Mouse (Mus musculus) liver, adult 2 months (tissue): Measurements from ENCODE around the gene Tmco4. TPM values are rescaled to one million over a fixed set of nuclear protein-coding genes. Genes with fewer than 3 reads are reported as not detected.

ENCODE experiments used
- DNase-seq: peaks from one replicate; pipeline ENCODE4 v3.0.0-alpha.2; 2011; ENCODE audit warnings: low read depth, low spot score; ENCODE audit errors: extremely low read depth
- H3K27ac ChIP-seq: fragments of 200-500 bp; replicated peaks from 2 replicates; pipeline ENCODE4 v1.5.1; 2012; ENCODE audit warnings: low read depth, mild to moderate bottlenecking, control low read depth, inconsistent platforms, low read length; ENCODE audit not compliant: insufficient read depth
- H3K27me3 ChIP-seq: fragments of 200-500 bp; 2 replicates; pipeline ENCODE4 v1.6.1; 2012; ENCODE audit warnings: mild to moderate bottlenecking, moderate library complexity, low read length, inconsistent platforms; ENCODE audit not compliant: control insufficient read depth, insufficient read depth
- H3K36me3 ChIP-seq: fragments of 200-500 bp; 2 replicates; pipeline ENCODE4 v1.6.1; 2012; ENCODE audit warnings: low read length, inconsistent platforms; ENCODE audit not compliant: control insufficient read depth, insufficient read depth
- H3K4me1 ChIP-seq: fragments of 200-500 bp; 2 replicates; pipeline ENCODE4 v1.6.1; 2011; ENCODE audit warnings: low read length; ENCODE audit not compliant: control insufficient read depth, insufficient read depth
- H3K4me3 ChIP-seq: fragments of 200-500 bp; 2 replicates; pipeline ENCODE4 v1.5.1; 2011; ENCODE audit warnings: low read depth, mild to moderate bottlenecking, control low read depth, low read length, moderate library complexity; ENCODE audit not compliant: insufficient read depth
- H3K79me2 ChIP-seq: fragments of 200-500 bp; 2 replicates; pipeline ENCODE4 v1.6.1; 2012; ENCODE audit warnings: inconsistent platforms, mild to moderate bottlenecking, low read length, moderate library complexity; ENCODE audit not compliant: control insufficient read depth, insufficient read depth
- H3K9ac ChIP-seq: fragments of 200-500 bp; 2 replicates; pipeline ENCODE4 v1.6.1; 2012; ENCODE audit warnings: low read depth, mild to moderate bottlenecking, control low read depth, inconsistent platforms, low read length
- CTCF ChIP-seq: fragments of 200-500 bp; IDR thresholded peaks from 2 replicates; pipeline ENCODE4 v1.5.1; 2011; ENCODE audit warnings: low read depth, low read length, control low read depth
- POLR2A ChIP-seq: fragments of 200-500 bp; IDR thresholded peaks from 2 replicates; pipeline ENCODE4 v1.6.1; 2011; ENCODE audit warnings: low read length, control low read depth; ENCODE audit not compliant: insufficient read depth; ENCODE audit errors: extremely low read depth
- WGBS: fragments of 180-500 bp; shearing (Covaris S2); methylation state at CpG from one replicate; pipeline ENCODE4 v1.1.7; 2018; 5-methylcytosine and 5-hydroxymethylcytosine counted together
- polyA plus RNA-seq: library from polyadenylated mRNA; depleted of rRNA; stranded (reverse); fragments of >200 nt; gene quantifications from 2 replicates; pipeline ENCODE4 v1.2.3, GENCODE M21; 2012
- total RNA-seq: library from RNA; depleted of rRNA; stranded (reverse); fragments of >200 nt; gene quantifications from 2 replicates; pipeline ENCODE4 v1.2.3, GENCODE M21; 2014

The Tmco4 gene
- total and polyA plus RNA-seq, 2 experiments = 10.2 to 15.3 TPM

GRCm38 (mm10) chr4:139013281-139013680, 40.6 kb downstream of the Tmco4 start:
- no peaks in the 10 kb centered on the region for H3K79me2 ChIP-seq
- H3K27ac ChIP-seq = no peak overlapping the region
- TF ChIP-seq POLR2A (no peak), CTCF (no peak)
- H3K4me1 ChIP-seq = no peaks in the 10 kb centered on the region
- no peak for DNase-seq
- peaks cover 2% of the 10 kb centered on the region; the same call in 1 of the 2 replicates for H3K36me3 ChIP-seq
- H3K4me3 ChIP-seq = no peak overlapping the region
- H3K9ac ChIP-seq = no peak overlapping the region
- no peaks in the 10 kb centered on the region for H3K27me3 ChIP-seq
- 88% methylated on average over 11 of the region's 11 CpGs for WGBS

- 87% methylated on average over 6 of the region's 6 CpGs for WGBS
- no peak for DNase-seq
- H3K27ac ChIP-seq = no peak overlapping the region
These were observed 42.1 kb downstream of the Tmco4 start for GRCm38 (mm10) chr4:139014793-139015192.

GRCm38 (mm10) chr4:139018388-139018787, 45.7 kb downstream of the Tmco4 start:
- Histone ChIP-seq H3K27me3 (no peaks in the 10 kb centered on the region), H3K36me3 (peaks cover 2% of the 10 kb centered on the region; the same call in 1 of the 2 replicates), H3K27ac (no peak overlapping the region), H3K79me2 (no peaks in the 10 kb centered on the region), H3K4me1 (no peaks in the 10 kb centered on the region), H3K4me3 (no peak overlapping the region), H3K9ac (no peak overlapping the region)
- DNase-seq = no peak
- WGBS = 91% methylated on average over 14 of the region's 14 CpGs
- TF ChIP-seq POLR2A (no peak), CTCF (no peak)

More at GRCm38 (mm10) chr4:139014793-139015192, 42.1 kb downstream of the Tmco4 start:
- Histone ChIP-seq H3K36me3 (peaks cover 2% of the 10 kb centered on the region; the same call in 1 of the 2 replicates), H3K4me3 (no peak overlapping the region), H3K9ac (no peak overlapping the region), H3K27me3 (no peaks in the 10 kb centered on the region), H3K79me2 (no peaks in the 10 kb centered on the region), H3K4me1 (no peaks in the 10 kb centered on the region)
- no peak for TF ChIP-seq POLR2A
- TF ChIP-seq CTCF = peak; percentile 72

- H3K4me1 ChIP-seq = no peaks in the 10 kb centered on the region
- no peaks in the 10 kb centered on the region for H3K79me2 ChIP-seq
- TF ChIP-seq POLR2A (no peak), CTCF (no peak)
- DNase-seq = no peak
- WGBS = 90% methylated on average over 4 of the region's 4 CpGs
- no peaks in the 10 kb centered on the region for H3K27me3 ChIP-seq
- no peak overlapping the region for H3K4me3 ChIP-seq
- H3K36me3 ChIP-seq = peaks cover 2% of the 10 kb centered on the region; the same call in 1 of the 2 replicates
- H3K27ac ChIP-seq = no peak overlapping the region
- no peak overlapping the region for H3K9ac ChIP-seq
These were observed 46.3 kb downstream of the Tmco4 start for GRCm38 (mm10) chr4:139018976-139019375.

- no peak for TF ChIP-seq POLR2A
- TF ChIP-seq CTCF = no peak
- Histone ChIP-seq H3K27me3 (no peaks in the 10 kb centered on the region), H3K4me1 (no peaks in the 10 kb centered on the region), H3K36me3 (peaks cover 6% of the 10 kb centered on the region), H3K27ac (no peak overlapping the region), H3K79me2 (no peaks in the 10 kb centered on the region), H3K4me3 (no peak overlapping the region), H3K9ac (no peak overlapping the region)
- no peak for DNase-seq
- 69% methylated on average over 13 of the region's 13 CpGs for WGBS
These were observed 46.7 kb downstream of the Tmco4 start for GRCm38 (mm10) chr4:139019413-139019812.

- H3K27ac ChIP-seq = no peak overlapping the region
- 97% methylated on average over 3 of the region's 3 CpGs for WGBS
- H3K9ac ChIP-seq = no peak overlapping the region
These were observed 47.7 kb downstream of the Tmco4 start for GRCm38 (mm10) chr4:139020385-139020784.

More at GRCm38 (mm10) chr4:139020385-139020784, 47.7 kb downstream of the Tmco4 start:
- H3K79me2 ChIP-seq = no peaks in the 10 kb centered on the region
- no peak for TF ChIP-seq POLR2A
- TF ChIP-seq CTCF = no peak
- no peak overlapping the region for H3K4me3 ChIP-seq
- H3K4me1 ChIP-seq = no peaks in the 10 kb centered on the region
- peaks cover 8% of the 10 kb centered on the region for H3K36me3 ChIP-seq
- DNase-seq = no peak
- H3K27me3 ChIP-seq = no peaks in the 10 kb centered on the region
